Mouse (Mus musculus) small intestine, adult 2 months (tissue): ENCODE results near the gene Dnajc19. TPM values are rescaled to one million over a fixed set of nuclear protein-coding genes. Genes with fewer than 3 reads are reported as not detected.

ENCODE experiments used
- H3K27ac ChIP-seq: fragments of 200-500 bp; 2 replicates; pipeline ENCODE4 v1.5.1; 2012; ENCODE audit warnings: low read depth, low read length, control low read depth, inconsistent platforms; ENCODE audit not compliant: insufficient read depth
- H3K27me3 ChIP-seq: fragments of 200-500 bp; 2 replicates; pipeline ENCODE4 v1.6.1; 2012; ENCODE audit warnings: mild to moderate bottlenecking, moderate library complexity, low read length, inconsistent platforms; ENCODE audit not compliant: control insufficient read depth, insufficient read depth
- H3K36me3 ChIP-seq: fragments of 200-500 bp; 2 replicates; pipeline ENCODE4 v1.6.1; 2012; ENCODE audit warnings: mild to moderate bottlenecking, low read length, control low read depth, inconsistent platforms; ENCODE audit not compliant: control insufficient read depth, insufficient read depth
- H3K4me1 ChIP-seq: fragments of 200-500 bp; 2 replicates; pipeline ENCODE4 v1.6.1; 2012; ENCODE audit warnings: low read length, inconsistent platforms, mixed read lengths; ENCODE audit not compliant: control insufficient read depth, insufficient read depth, insufficient read length
- H3K4me3 ChIP-seq: fragments of 200-500 bp; 2 replicates; pipeline ENCODE4 v1.5.1; 2012; ENCODE audit warnings: low read depth, mild to moderate bottlenecking, control low read depth, inconsistent platforms, low read length, moderate library complexity
- CTCF ChIP-seq: fragments of 200-500 bp; IDR thresholded peaks from 2 replicates; pipeline ENCODE4 v1.5.1; 2012; ENCODE audit warnings: low read depth, mild to moderate bottlenecking, control low read depth, inconsistent platforms, low read length, moderate library complexity, mixed read lengths; ENCODE audit not compliant: insufficient replicate concordance, insufficient read length; ENCODE audit errors: extremely low read depth
- POLR2A ChIP-seq: fragments of 200-500 bp; IDR thresholded peaks from 2 replicates; pipeline ENCODE4 v1.6.1; 2012; ENCODE audit warnings: low read depth, mild to moderate bottlenecking, control low read depth, inconsistent platforms, low read length, moderate library complexity
- WGBS: fragments of 180-500 bp; shearing (Covaris S2); methylation state at CpG from one replicate; pipeline ENCODE4 v1.1.7; 2018; 5-methylcytosine and 5-hydroxymethylcytosine counted together
- polyA plus RNA-seq: library from polyadenylated mRNA; depleted of rRNA; stranded (reverse); fragments of >200 nt; gene quantifications from 2 replicates; pipeline ENCODE4 v1.2.3, GENCODE M21; 2012

Gene Dnajc19
- polyA plus RNA-seq, 1 experiment, result 89.4 TPM

DNA sequence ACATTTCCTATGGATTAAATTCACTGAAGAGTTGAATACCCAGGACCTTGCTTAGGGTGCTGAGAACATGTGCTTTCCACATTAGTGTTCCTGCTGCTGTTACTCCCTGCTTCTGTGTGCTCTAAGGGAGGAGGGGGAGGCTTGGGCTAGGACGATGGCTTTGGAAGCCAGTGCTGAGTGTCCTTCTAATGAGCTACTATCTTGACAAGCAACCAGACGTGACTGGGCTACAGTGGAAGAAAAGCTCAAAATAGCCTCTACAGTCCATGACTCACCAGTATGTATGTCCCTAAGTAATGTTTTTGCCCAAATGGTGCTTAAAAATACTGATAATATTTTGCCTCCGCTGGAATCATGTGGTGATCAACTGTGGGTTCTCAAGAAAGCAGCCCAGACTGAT is 26.5 kb upstream of the Dnajc19 start:
- Histone ChIP-seq H3K4me1 (no peaks in the 10 kb centered on the region), H3K4me3 (no peak overlapping the region), H3K36me3 (no peaks in the 10 kb centered on the region), H3K27ac (no peak overlapping the region), H3K27me3 (no peaks in the 10 kb centered on the region)
- no peak for TF ChIP-seq CTCF
- TF ChIP-seq POLR2A, result no peak
- WGBS, result 74% methylated on average over 3 of the region's 3 CpGs

DNA sequence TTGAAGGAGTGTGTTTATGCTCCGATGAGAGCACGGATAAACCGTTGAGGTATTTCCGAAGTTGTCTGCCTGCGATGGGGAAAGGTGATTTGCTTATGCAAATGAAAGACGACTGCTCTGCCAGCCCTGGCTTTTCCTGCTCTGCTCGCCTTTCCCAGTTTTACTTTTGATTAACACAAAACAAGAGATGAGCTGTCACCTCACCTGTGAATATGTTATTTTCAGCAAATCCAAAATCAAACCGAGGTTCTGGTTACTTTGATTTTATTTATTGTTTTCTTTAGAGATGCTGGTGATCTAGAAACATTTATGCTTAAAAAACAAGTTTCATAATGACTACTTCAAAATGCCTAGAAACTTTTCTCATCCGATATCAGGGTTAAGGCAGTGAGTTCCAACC is 25.3 kb upstream of the Dnajc19 start:
- H3K27me3 ChIP-seq, result no peaks in the 10 kb centered on the region
- H3K4me1 ChIP-seq, result no peaks in the 10 kb centered on the region
- no peak overlapping the region for H3K4me3 ChIP-seq
- WGBS, result 9% methylated on average over 9 of the region's 9 CpGs
- TF ChIP-seq POLR2A (no peak), CTCF (no peak)
- H3K27ac ChIP-seq, result no peak overlapping the region
- H3K36me3 ChIP-seq, result no peaks in the 10 kb centered on the region

DNA sequence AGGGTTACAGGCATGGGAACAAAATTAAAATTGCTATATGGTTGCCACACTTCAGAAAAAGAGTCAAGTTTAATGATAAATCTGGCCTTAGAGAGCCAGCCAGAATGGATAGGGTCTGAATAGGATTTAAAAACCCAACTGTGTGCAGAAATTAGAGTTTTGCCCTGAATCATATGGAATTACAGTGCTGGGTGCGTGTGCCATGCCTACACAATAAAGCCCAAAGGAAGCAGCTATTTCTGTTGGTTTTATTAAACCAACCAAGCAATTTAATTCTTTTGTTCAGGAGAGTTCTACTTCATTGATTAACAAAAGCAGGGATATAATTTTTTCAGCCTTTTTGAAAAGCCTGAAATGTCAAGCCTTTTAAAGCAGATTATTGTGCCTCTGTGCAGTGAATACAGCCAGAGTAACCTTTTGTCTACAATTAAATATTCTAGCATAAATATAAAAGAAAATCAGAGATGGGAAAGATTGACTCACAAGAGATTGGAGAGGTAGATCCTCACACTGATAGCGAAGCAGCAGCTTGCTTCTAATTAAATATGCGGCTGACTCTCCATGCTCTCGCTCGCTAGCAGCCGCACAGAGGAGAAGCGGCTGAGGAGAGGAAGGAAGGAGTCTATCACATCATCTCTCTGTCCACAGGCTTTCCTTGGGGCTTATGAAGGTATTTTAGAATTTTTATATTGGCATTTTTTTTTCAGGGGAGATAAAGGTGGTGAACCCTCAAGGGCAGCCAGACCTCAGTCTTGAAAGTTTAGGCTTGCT is 23.0 kb upstream of the Dnajc19 start:
- WGBS, result 51% methylated on average over 7 of the region's 7 CpGs
- TF ChIP-seq POLR2A, result no peak
- TF ChIP-seq CTCF, result no peak
- Histone ChIP-seq H3K4me3 (no peak overlapping the region), H3K27me3 (no peaks in the 10 kb centered on the region), H3K27ac (no peak overlapping the region), H3K36me3 (no peaks in the 10 kb centered on the region), H3K4me1 (no peaks in the 10 kb centered on the region)

DNA sequence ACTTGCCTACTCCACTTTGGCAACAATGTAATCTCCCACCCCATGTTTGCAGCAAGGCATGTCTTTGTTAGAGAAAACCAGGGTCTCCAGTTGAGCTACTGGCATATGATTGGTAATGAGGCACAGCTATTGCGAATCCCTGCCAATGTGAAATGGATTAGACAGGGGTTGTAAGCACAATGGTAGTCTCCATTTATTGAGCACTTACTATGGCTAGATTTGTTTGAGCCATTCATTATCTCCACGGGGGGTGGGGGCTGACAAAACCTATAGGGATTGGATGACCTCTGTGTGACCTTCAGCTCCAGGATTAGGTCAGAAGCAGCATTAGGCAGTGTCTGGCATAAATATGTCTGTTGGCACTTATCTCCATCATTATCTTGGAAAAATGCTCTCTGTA is 21.8 kb upstream of the Dnajc19 start:
- TF ChIP-seq POLR2A (no peak), CTCF (no peak)
- WGBS, result 80% methylated on average over 2 of the region's 2 CpGs

DNA sequence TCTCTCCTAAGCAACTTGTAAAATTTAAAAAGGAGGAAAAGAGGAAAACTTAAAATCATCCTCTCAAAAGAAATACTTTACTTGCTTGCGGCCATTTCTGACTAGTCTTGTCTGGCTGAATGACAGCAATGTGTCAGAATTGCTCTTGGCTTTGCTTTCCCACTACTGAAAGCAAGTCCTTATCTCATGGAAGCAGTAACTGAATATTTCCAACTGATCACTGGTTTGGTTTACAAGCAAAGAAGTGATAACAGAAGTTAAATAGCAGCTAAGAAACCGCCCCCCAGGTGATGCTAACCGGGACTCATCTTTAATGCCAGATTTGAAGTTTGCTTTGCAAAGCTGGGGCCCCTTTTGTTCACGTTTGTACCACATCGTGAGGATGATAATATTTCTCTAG is 2.5 kb upstream of the Dnajc19 start:
- Histone ChIP-seq H3K27me3 (no peaks in the 10 kb centered on the region), H3K27ac (no peak overlapping the region), H3K4me1 (no peaks in the 10 kb centered on the region; the same call in 1 of the 2 replicates), H3K4me3 (no peak overlapping the region), H3K36me3 (peaks cover 2% of the 10 kb centered on the region; the same call in 1 of the 2 replicates)
- TF ChIP-seq CTCF, result no peak
- no peak for TF ChIP-seq POLR2A
- 59% methylated on average over 5 of the region's 5 CpGs for WGBS

More for the DNA sequence above, 21.8 kb upstream of the Dnajc19 start:
- Histone ChIP-seq H3K36me3 (no peaks in the 10 kb centered on the region), H3K4me1 (no peaks in the 10 kb centered on the region), H3K27me3 (no peaks in the 10 kb centered on the region), H3K27ac (no peak overlapping the region), H3K4me3 (no peak overlapping the region)

DNA sequence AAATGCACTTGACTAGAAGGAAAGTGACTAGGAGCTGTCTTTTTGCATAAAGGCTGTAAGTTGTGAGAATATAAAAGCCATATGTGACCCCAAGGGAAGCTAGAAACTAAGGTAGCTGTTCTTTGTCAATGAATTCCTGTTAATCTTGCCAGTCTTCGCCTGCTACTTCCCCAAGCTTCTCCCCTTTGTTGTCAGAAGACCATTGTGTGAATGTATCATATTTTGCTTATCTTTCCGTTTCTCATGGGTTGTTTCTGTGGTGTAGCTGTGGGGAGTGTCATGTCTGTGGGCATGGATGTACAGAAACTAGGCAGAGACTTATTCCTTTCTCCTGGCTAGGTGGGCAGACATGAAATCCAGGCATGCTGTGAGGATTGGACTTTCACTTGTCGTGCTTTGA is 808 bp upstream of the Dnajc19 start:
- no peaks in the 10 kb centered on the region; the same call in 1 of the 2 replicates for H3K4me1 ChIP-seq
- 91% methylated on average over 3 of the region's 3 CpGs for WGBS
- no peak overlapping the region for H3K4me3 ChIP-seq
- H3K27ac ChIP-seq, result no peak overlapping the region
- peaks cover 4% of the 10 kb centered on the region for H3K36me3 ChIP-seq
- TF ChIP-seq POLR2A (no peak), CTCF (no peak)
- H3K27me3 ChIP-seq, result no peaks in the 10 kb centered on the region

DNA sequence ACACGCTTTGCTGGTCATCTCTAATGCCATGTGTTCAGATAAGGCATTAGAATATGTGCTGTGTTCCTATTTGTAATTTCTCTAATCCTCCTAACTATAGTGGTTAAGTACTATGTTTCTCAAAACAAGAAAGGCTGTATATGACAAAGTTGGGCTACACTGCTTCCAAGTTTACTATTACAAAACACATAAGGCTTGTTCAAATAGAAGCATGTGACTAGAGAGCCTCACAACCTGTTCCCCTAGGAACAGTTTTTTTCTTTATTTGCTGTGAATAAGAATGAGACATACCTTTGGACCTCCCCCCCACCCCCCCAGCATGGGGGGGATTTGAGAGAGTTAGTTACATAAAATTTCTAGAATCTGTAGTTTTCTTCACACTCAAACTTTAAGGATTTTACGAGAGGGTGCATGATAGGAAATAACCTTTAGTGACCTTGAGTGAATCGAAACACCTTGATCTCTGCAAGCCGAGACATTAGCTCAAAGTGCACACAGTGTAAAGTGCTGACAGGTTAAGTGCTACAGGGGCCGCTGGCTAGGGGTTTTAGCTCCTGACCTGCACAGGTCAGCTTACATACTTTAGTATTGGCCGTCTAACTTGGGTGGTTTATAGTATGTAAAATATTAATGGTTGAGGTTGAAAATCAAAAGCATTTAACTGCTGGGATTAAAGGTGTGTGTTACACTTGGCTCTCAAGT is 4.9 kb downstream of the Dnajc19 start:
- 69% methylated on average over 6 of the region's 6 CpGs for WGBS
- H3K27ac ChIP-seq, result no peak overlapping the region
- H3K4me1 ChIP-seq, result no peaks in the 10 kb centered on the region; the same call in 1 of the 2 replicates
- no peak for TF ChIP-seq CTCF
- TF ChIP-seq POLR2A, result no peak
- no peak overlapping the region for H3K4me3 ChIP-seq
- no peaks in the 10 kb centered on the region for H3K27me3 ChIP-seq
- peaks cover 29% of the 10 kb centered on the region for H3K36me3 ChIP-seq
